Mouse (Mus musculus): Measurements from ENCODE around the gene Slc25a51. TPM values are rescaled to one million over a fixed set of nuclear protein-coding genes. Genes with fewer than 3 reads are reported as not detected.

The Slc25a51 gene
- total RNA-seq, 1 experiment from 2014 or later: 47.1 TPM

GRCm38 (mm10) chr4:45429451-45429850, 20.9 kb upstream of the Slc25a51 start:
- no peak for ATAC-seq (replicated peaks; ENCODE audit: low read depth, poor library complexity, severe bottlenecking)

- ATAC-seq (replicated peaks; ENCODE audit: low read depth, poor library complexity, severe bottlenecking): no peak
Measured at GRCm38 (mm10) chr4:45426724-45427457, 18.3 kb upstream of the Slc25a51 start.

GRCm38 (mm10) chr4:45423406-45423805, 14.8 kb upstream of the Slc25a51 start:
- ATAC-seq (replicated peaks; ENCODE audit: low read depth, poor library complexity, severe bottlenecking): no peak

- no peak for ATAC-seq (replicated peaks; ENCODE audit: low read depth, poor library complexity, severe bottlenecking)
Measured at GRCm38 (mm10) chr4:45422640-45423039, 14.1 kb upstream of the Slc25a51 start.

GRCm38 (mm10) chr4:45421519-45422260, 13.1 kb upstream of the Slc25a51 start:
- ATAC-seq (replicated peaks; ENCODE audit: low read depth, poor library complexity, severe bottlenecking): no peak

GRCm38 (mm10) chr4:45420733-45421132, 12.2 kb upstream of the Slc25a51 start:
- no peak for ATAC-seq (replicated peaks; ENCODE audit: low read depth, poor library complexity, severe bottlenecking)

GRCm38 (mm10) chr4:45419051-45419450, 10.5 kb upstream of the Slc25a51 start:
- no peak for ATAC-seq (replicated peaks; ENCODE audit: low read depth, poor library complexity, severe bottlenecking)

- ATAC-seq (replicated peaks; ENCODE audit: low read depth, poor library complexity, severe bottlenecking): peak; percentile 83
Measured at GRCm38 (mm10) chr4:45418229-45418950, 9.8 kb upstream of the Slc25a51 start.

GRCm38 (mm10) chr4:45416314-45416713, 7.7 kb upstream of the Slc25a51 start:
- ATAC-seq (replicated peaks; ENCODE audit: low read depth, poor library complexity, severe bottlenecking): no peak

- no peak for ATAC-seq (replicated peaks; ENCODE audit: low read depth, poor library complexity, severe bottlenecking)
Measured at GRCm38 (mm10) chr4:45413674-45414338, 5.2 kb upstream of the Slc25a51 start.

- no peak for ATAC-seq (replicated peaks; ENCODE audit: low read depth, poor library complexity, severe bottlenecking)
Measured at GRCm38 (mm10) chr4:45412433-45413192, 4.0 kb upstream of the Slc25a51 start.

- ATAC-seq (replicated peaks; ENCODE audit: low read depth, poor library complexity, severe bottlenecking): no peak
Measured at GRCm38 (mm10) chr4:45411181-45411790, 2.7 kb upstream of the Slc25a51 start.

GRCm38 (mm10) chr4:45409270-45409669, 704 bp upstream of the Slc25a51 start:
- peak; percentile 55 for ATAC-seq (replicated peaks; ENCODE audit: low read depth, poor library complexity, severe bottlenecking)

- no peak for ATAC-seq (replicated peaks; ENCODE audit: low read depth, poor library complexity, severe bottlenecking)
Measured at GRCm38 (mm10) chr4:45407703-45408334, 747 bp downstream of the Slc25a51 start.

- ATAC-seq (replicated peaks; ENCODE audit: low read depth, poor library complexity, severe bottlenecking): no peak
Measured at GRCm38 (mm10) chr4:45407001-45407702, 1.4 kb downstream of the Slc25a51 start.

GRCm38 (mm10) chr4:45406397-45406796, 2.2 kb downstream of the Slc25a51 start:
- no peak for ATAC-seq (replicated peaks; ENCODE audit: low read depth, poor library complexity, severe bottlenecking)

- ATAC-seq (replicated peaks; ENCODE audit: low read depth, poor library complexity, severe bottlenecking): no peak
Measured at GRCm38 (mm10) chr4:45405315-45405714, 3.3 kb downstream of the Slc25a51 start.

- ATAC-seq (replicated peaks; ENCODE audit: low read depth, poor library complexity, severe bottlenecking): no peak
Measured at GRCm38 (mm10) chr4:45404086-45404485, 4.5 kb downstream of the Slc25a51 start.
